Mouse (Mus musculus) erythroblast, embryonic 14.5 days (primary cell): ENCODE measurements around the gene Dcaf15. TPM values are rescaled to one million over a fixed set of nuclear protein-coding genes. Genes with fewer than 3 reads are reported as not detected.

ENCODE experiments used
- H3K27me3 ChIP-seq: 2 replicates; pipeline ENCODE4 v1.6.1; 2012; ENCODE audit warnings: inconsistent platforms; ENCODE audit not compliant: control insufficient read depth
- H3K36me3 ChIP-seq: 2 replicates; pipeline ENCODE4 v1.6.1; 2012; ENCODE audit warnings: mild to moderate bottlenecking, inconsistent platforms; ENCODE audit not compliant: control insufficient read depth
- H3K4me1 ChIP-seq: 2 replicates; pipeline ENCODE4 v1.6.1; 2012; ENCODE audit warnings: inconsistent platforms; ENCODE audit not compliant: control insufficient read depth
- H3K4me3 ChIP-seq: replicated peaks from 2 replicates; pipeline ENCODE3; 2012; ENCODE audit warnings: moderate library complexity, mild to moderate bottlenecking, inconsistent platforms
- H3K9me3 ChIP-seq: 2 replicates; pipeline ENCODE4 v1.6.1; 2012; ENCODE audit warnings: low read length, inconsistent platforms, mixed read lengths; ENCODE audit not compliant: control insufficient read depth
- GATA1 ChIP-seq: IDR thresholded peaks from 2 replicates; pipeline ENCODE4 v1.6.1; 2012; ENCODE audit warnings: low read length, inconsistent platforms, mixed read lengths
- TAL1 ChIP-seq: IDR thresholded peaks from 3 replicates; pipeline ENCODE4 v1.6.1; 2012; ENCODE audit warnings: low read length, inconsistent platforms, mixed read lengths
- polyA plus RNA-seq: library from polyadenylated mRNA; stranded (reverse); fragments of >175 nt; gene quantifications from 2 replicates; pipeline ENCODE4 v1.2.3, GENCODE M21; 2012

Gene Dcaf15
- polyA plus RNA-seq, 1 experiment: 4.9 TPM

- TF ChIP-seq TAL1 (no peak), GATA1 (no peak)
Measured at GRCm38 (mm10) chr8:84063861-84064610, 40.5 kb downstream of the Dcaf15 start.

GRCm38 (mm10) chr8:84060245-84060644 lies 44.3 kb downstream of the Dcaf15 start:
- Histone ChIP-seq H3K9me3 (peaks cover 1% of the 10 kb centered on the region; the same call in 1 of the 2 replicates), H3K36me3 (no peaks in the 10 kb centered on the region), H3K4me3 (no peak overlapping the region), H3K27me3 (no peaks in the 10 kb centered on the region), H3K4me1 (peaks cover 6% of the 10 kb centered on the region)
- TF ChIP-seq GATA1: no peak

More at GRCm38 (mm10) chr8:84063861-84064610, 40.5 kb downstream of the Dcaf15 start:
- H3K4me1 ChIP-seq: peaks cover 34% of the 10 kb centered on the region
- H3K36me3 ChIP-seq: no peaks in the 10 kb centered on the region
- no peaks in the 10 kb centered on the region for H3K27me3 ChIP-seq
- H3K9me3 ChIP-seq: no peaks in the 10 kb centered on the region
- no peak overlapping the region for H3K4me3 ChIP-seq

- Histone ChIP-seq H3K27me3 (no peaks in the 10 kb centered on the region), H3K9me3 (peaks cover 2% of the 10 kb centered on the region; the same call in 1 of the 2 replicates), H3K36me3 (no peaks in the 10 kb centered on the region), H3K4me3 (no peak overlapping the region), H3K4me1 (peaks cover 2% of the 10 kb centered on the region)
- TF ChIP-seq TAL1: no peak
- TF ChIP-seq GATA1: no peak
Measured at GRCm38 (mm10) chr8:84059226-84059625, 45.3 kb downstream of the Dcaf15 start.

- no peak overlapping the region for H3K4me3 ChIP-seq
- TF ChIP-seq GATA1: no peak
- TF ChIP-seq TAL1: no peak
Measured at GRCm38 (mm10) chr8:84057827-84058226, 46.7 kb downstream of the Dcaf15 start.

GRCm38 (mm10) chr8:84053229-84053628 lies 51.3 kb downstream of the Dcaf15 start:
- peaks cover 2% of the 10 kb centered on the region; the same call in 1 of the 2 replicates for H3K9me3 ChIP-seq
- peaks cover 3% of the 10 kb centered on the region for H3K27me3 ChIP-seq
- no peaks in the 10 kb centered on the region for H3K36me3 ChIP-seq
- no peak for TF ChIP-seq TAL1
- no peak for TF ChIP-seq GATA1
- H3K4me1 ChIP-seq: peaks cover 2% of the 10 kb centered on the region; the same call in 1 of the 2 replicates
- H3K4me3 ChIP-seq: no peak overlapping the region

More at GRCm38 (mm10) chr8:84057827-84058226, 46.7 kb downstream of the Dcaf15 start:
- Histone ChIP-seq H3K9me3 (peaks cover 2% of the 10 kb centered on the region; the same call in 1 of the 2 replicates), H3K4me1 (peaks cover under 1% of the 10 kb centered on the region; the same call in 1 of the 2 replicates), H3K36me3 (no peaks in the 10 kb centered on the region), H3K27me3 (no peaks in the 10 kb centered on the region)

GRCm38 (mm10) chr8:84052746-84053145 lies 51.8 kb downstream of the Dcaf15 start:
- Histone ChIP-seq H3K9me3 (peaks cover 2% of the 10 kb centered on the region; the same call in 1 of the 2 replicates), H3K4me1 (peaks cover 2% of the 10 kb centered on the region; the same call in 1 of the 2 replicates), H3K36me3 (no peaks in the 10 kb centered on the region), H3K4me3 (no peak overlapping the region), H3K27me3 (peaks cover 3% of the 10 kb centered on the region)
- no peak for TF ChIP-seq TAL1
- TF ChIP-seq GATA1: no peak

- TF ChIP-seq GATA1: no peak
- TF ChIP-seq TAL1: no peak
- peaks cover 3% of the 10 kb centered on the region; the same call in 1 of the 2 replicates for H3K9me3 ChIP-seq
- H3K27me3 ChIP-seq: peaks cover 31% of the 10 kb centered on the region
- H3K36me3 ChIP-seq: no peaks in the 10 kb centered on the region
- H3K4me1 ChIP-seq: peaks cover 2% of the 10 kb centered on the region; the same call in 1 of the 2 replicates
- H3K4me3 ChIP-seq: no peak overlapping the region
Measured at GRCm38 (mm10) chr8:84048171-84048570, 56.4 kb downstream of the Dcaf15 start.

Other genes with a start within 250 kb of the Dcaf15 start
- gene Adgrl1, start 204.7 kb downstream of the Dcaf15 start, polyA plus RNA-seq: 0.04 and 0.08 TPM in 2 replicates
- gene Gm10644, start 149.6 kb downstream of the Dcaf15 start, polyA plus RNA-seq: not detected in 2 replicates
- gene Asf1b, start 149.3 kb downstream of the Dcaf15 start, polyA plus RNA-seq: 56.4 and 58.6 TPM in 2 replicates
- gene Prkaca, start 131.8 kb downstream of the Dcaf15 start, polyA plus RNA-seq: 2.3 and 2.7 TPM in 2 replicates
- 37.5 and 42.8 TPM in 2 replicates for gene Samd1, start 107.1 kb downstream of the Dcaf15 start, polyA plus RNA-seq
- 0.34 and 0.71 TPM in 2 replicates for gene 1700067K01Rik, start 103.3 kb downstream of the Dcaf15 start, polyA plus RNA-seq
- gene 2210011C24Rik, start 92.6 kb downstream of the Dcaf15 start, polyA plus RNA-seq: not detected in 2 replicates
- gene Palm3, start 83.3 kb downstream of the Dcaf15 start, polyA plus RNA-seq: 0.01 TPM in 1 of 2 replicates, not detected in the other
- gene Il27ra, start 62.2 kb downstream of the Dcaf15 start, polyA plus RNA-seq: 0.02 TPM in 1 of 2 replicates, not detected in the other
- gene Rln3, start 59.8 kb downstream of the Dcaf15 start, polyA plus RNA-seq: not detected in 2 replicates
- not detected in 2 replicates for gene Gm10643, start 39.6 kb downstream of the Dcaf15 start, polyA plus RNA-seq
- 3.9 and 4.7 TPM in 2 replicates for gene Rfx1, start 37.9 kb downstream of the Dcaf15 start, polyA plus RNA-seq
- not detected in 2 replicates for gene Podnl1, start 21.2 kb upstream of the Dcaf15 start, polyA plus RNA-seq
- 1.0 and 1.4 TPM in 2 replicates for gene Cc2d1a, start 43.2 kb upstream of the Dcaf15 start, polyA plus RNA-seq
- not detected in 2 replicates for gene 4930432K21Rik, start 43.3 kb upstream of the Dcaf15 start, polyA plus RNA-seq
- not detected in 2 replicates for gene Nanos3, start 80.4 kb upstream of the Dcaf15 start, polyA plus RNA-seq
- gene Zswim4, start 132.3 kb upstream of the Dcaf15 start, polyA plus RNA-seq: 0.44 and 0.65 TPM in 2 replicates
- 43.2 and 62.9 TPM in 2 replicates for gene D8Ertd738e, start 145.0 kb upstream of the Dcaf15 start, polyA plus RNA-seq
- 2.2 and 2.5 TPM in 2 replicates for gene Mri1, start 152.6 kb upstream of the Dcaf15 start, polyA plus RNA-seq
- gene Ccdc130, start 165.6 kb upstream of the Dcaf15 start, polyA plus RNA-seq: 0.59 and 1.8 TPM in 2 replicates